Mouse (Mus musculus): ENCODE results near the gene Tacstd2. TPM values are rescaled to one million over a fixed set of nuclear protein-coding genes. Genes with fewer than 3 reads are reported as not detected.

Gene Tacstd2
- not detected for polyA plus RNA-seq (2015; fragmentation: Illumina TruSeq; extraction: RNeasy Lipid Tissue Mini Kit (QIAGEN cat#74804); ENCODE audit: insufficient read depth, low read depth, low replicate concordance)

DNA sequence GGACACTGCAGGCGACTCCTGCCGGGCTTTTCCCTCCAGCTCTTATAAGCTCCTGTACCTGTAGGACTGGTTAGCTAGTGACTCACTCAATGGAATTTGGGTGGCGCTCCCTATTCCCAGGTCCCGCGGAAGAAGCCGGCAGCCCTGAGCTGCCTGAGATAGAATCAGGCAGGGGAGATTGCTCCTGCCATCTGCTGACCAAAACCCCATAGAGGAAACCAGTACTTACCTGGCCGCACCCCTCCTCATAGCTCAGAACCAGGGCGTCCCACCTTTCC, at the start of gene Tacstd2:
TSS of gene Tacstd2 (minus strand) at position 20 of the 278 bp plus-strand sequence.

DNA sequence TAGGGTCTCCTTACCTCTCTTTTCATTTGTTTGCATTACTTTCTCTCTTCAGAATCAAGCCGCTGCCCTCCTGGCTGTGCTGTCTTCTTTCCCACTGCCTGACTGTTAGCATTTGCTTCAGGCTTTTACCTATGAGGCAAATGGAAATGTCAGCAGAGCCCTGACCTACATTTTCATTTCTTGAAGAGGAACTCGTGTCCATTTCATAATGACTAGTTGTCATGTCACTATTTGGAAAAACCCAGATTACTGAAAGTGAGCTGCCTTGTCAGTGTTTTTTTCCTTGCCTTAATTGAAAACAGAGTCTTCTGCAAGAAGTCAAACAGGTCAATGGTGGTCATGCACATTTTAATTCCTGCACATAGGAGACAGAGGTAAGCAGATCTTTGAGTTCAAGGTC, 43.8 kb downstream of the Tacstd2 start, which contains the start of gene Il23r:
TSS of gene Il23r (minus strand) at position 101 of the 400 bp plus-strand sequence.

Other genes starting within 250 kb of the Tacstd2 start
- not detected for gene Il12rb2, start 159.6 kb downstream of the Tacstd2 start, polyA plus RNA-seq (2015; fragmentation: Illumina TruSeq; extraction: RNeasy Lipid Tissue Mini Kit (QIAGEN cat#74804); ENCODE audit: insufficient read depth, low read depth, low replicate concordance)
- gene Il23r, start 43.9 kb downstream of the Tacstd2 start, polyA plus RNA-seq (2015; fragmentation: Illumina TruSeq; extraction: RNeasy Lipid Tissue Mini Kit (QIAGEN cat#74804); ENCODE audit: insufficient read depth, low read depth, low replicate concordance), result not detected